Mouse (Mus musculus): ENCODE measurements around the gene Axl.

DNA sequence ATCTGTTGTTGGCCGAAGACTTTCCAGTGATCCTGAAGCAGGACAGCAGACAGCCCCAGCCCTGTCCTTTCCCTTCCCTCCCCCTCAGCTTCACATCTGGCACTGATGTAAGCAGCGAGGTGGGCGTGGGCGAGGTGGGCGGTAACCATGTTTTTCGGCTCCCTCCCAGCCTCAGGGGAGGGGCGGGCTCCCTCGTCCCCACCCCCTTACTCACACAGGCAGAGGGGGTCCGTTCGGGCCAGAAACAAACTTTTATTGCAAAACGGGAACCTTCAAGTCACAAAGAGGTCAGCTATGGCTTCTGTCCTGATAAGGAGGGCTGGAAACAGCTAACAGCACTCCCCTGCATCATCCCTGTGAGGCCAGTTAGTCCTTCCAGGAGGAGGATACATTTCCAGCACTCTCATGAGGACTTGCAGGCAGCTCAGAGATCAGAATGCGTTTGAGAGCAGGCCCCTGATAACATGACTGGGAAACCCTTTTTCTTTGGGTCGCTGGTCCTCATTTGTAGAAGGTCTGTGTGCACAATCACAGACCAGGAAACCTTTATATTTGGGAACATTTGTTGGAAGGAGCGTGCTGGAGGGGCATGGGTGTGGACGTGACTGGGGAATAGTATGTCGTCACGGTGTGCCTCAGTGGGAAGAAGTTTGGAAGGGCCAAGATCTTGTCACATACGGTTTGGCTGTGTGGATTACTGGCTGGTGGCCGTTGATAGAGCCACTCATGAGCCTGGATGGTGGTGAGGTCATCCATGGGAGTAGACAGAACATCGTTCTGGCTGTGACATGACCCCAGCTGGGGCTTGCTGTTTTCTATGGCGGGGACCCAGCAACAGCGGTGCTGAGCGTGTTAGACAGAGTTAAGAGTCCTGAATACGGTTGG lies 14.0 kb upstream of the Axl start:
- no peak for TF ChIP-seq CTCF (IDR thresholded peaks at IDR 0.05; ENCODE audit: low read depth, low read length)
- no peak for TF ChIP-seq POLR2AphosphoS5 (IDR thresholded peaks at IDR 0.05; ENCODE audit: insufficient replicate concordance, low read depth, low read length)
- no peak for TF ChIP-seq TAL1 (conservative IDR thresholded peaks at IDR 0.05; ENCODE audit: low read depth, low read length)
- no peak for TF ChIP-seq GATA1 (IDR thresholded peaks at IDR 0.05; ENCODE audit: borderline replicate concordance, low read length)
